Mouse (Mus musculus): ENCODE results near the gene Mettl26. TPM values are rescaled to one million over a fixed set of nuclear protein-coding genes. Genes with fewer than 3 reads are reported as not detected.

Mettl26 gene
- polyA plus RNA-seq, 1 experiment: 53.6 TPM

- WGBS: 29% methylated on average over 23 of the region's 23 CpGs
These were observed 38.3 kb upstream of the Mettl26 start for GRCm38 (mm10) chr17:25836397-25837075.

GRCm38 (mm10) chr17:25837076-25837410 lies 37.8 kb upstream of the Mettl26 start, which contains the start of gene Rhbdl1:
Gene Rhbdl1, minus strand, starts transcription at chr17:25837295.
- H3K4me1 ChIP-seq (ENCODE audit: control insufficient read depth, insufficient read depth, insufficient read length): peaks cover 11% of the 10 kb centered on the region
- WGBS: 14% methylated on average over 29 of the region's 29 CpGs
- H3K4me3 ChIP-seq (ENCODE audit: extremely low read depth, insufficient read depth, insufficient read length): no peak within 1 kb of the TSS; the same call in 1 of the 2 replicates
- H3K27me3 ChIP-seq (ENCODE audit: control insufficient read depth, insufficient read depth, low read length): no peaks in the 10 kb centered on the region
- H3K27ac ChIP-seq (ENCODE audit: insufficient read depth, low read length): no peak within 1 kb of the TSS
- DNase-seq (ENCODE audit: low read depth in 1 of 2, low spot score in 2 of 2): no peak
- H3K36me3 ChIP-seq (ENCODE audit: control insufficient read depth, insufficient read depth, low read length): peaks cover 27% of the 10 kb centered on the region
- no peak for TF ChIP-seq CTCF (IDR thresholded peaks at IDR 0.05; ENCODE audit: extremely low read depth, insufficient read depth, insufficient read length, insufficient replicate concordance)
- no peak for TF ChIP-seq POLR2A (IDR thresholded peaks at IDR 0.05; ENCODE audit: low read depth, low read length)

More at GRCm38 (mm10) chr17:25836397-25837075, 38.3 kb upstream of the Mettl26 start:
- H3K27me3 ChIP-seq (ENCODE audit: control insufficient read depth, insufficient read depth, low read length): no peaks in the 10 kb centered on the region
- TF ChIP-seq POLR2A (IDR thresholded peaks at IDR 0.05; ENCODE audit: low read depth, low read length) (no peak), CTCF (IDR thresholded peaks at IDR 0.05; ENCODE audit: extremely low read depth, insufficient read depth, insufficient read length, insufficient replicate concordance) (no peak)
- H3K27ac ChIP-seq (ENCODE audit: insufficient read depth, low read length): no peak overlapping the region
- no peak for DNase-seq (ENCODE audit: low read depth in 1 of 2, low spot score in 2 of 2)
- H3K4me3 ChIP-seq (ENCODE audit: extremely low read depth, insufficient read depth, insufficient read length): no peak overlapping the region; the same call in 1 of the 2 replicates
- peaks cover 24% of the 10 kb centered on the region for H3K36me3 ChIP-seq (ENCODE audit: control insufficient read depth, insufficient read depth, low read length)
- peaks cover 16% of the 10 kb centered on the region for H3K4me1 ChIP-seq (ENCODE audit: control insufficient read depth, insufficient read depth, insufficient read length)

GRCm38 (mm10) chr17:25837533-25837932 lies 37.3 kb upstream of the Mettl26 start:
- Histone ChIP-seq H3K27me3 (ENCODE audit: control insufficient read depth, insufficient read depth, low read length) (no peaks in the 10 kb centered on the region), H3K27ac (ENCODE audit: insufficient read depth, low read length) (no peak overlapping the region), H3K4me1 (ENCODE audit: control insufficient read depth, insufficient read depth, insufficient read length) (peaks cover 10% of the 10 kb centered on the region), H3K36me3 (ENCODE audit: control insufficient read depth, insufficient read depth, low read length) (peaks cover 30% of the 10 kb centered on the region), H3K4me3 (ENCODE audit: extremely low read depth, insufficient read depth, insufficient read length) (no peak overlapping the region)
- 74% methylated on average over 3 of the region's 3 CpGs for WGBS
- no peak for DNase-seq (ENCODE audit: low read depth in 1 of 2, low spot score in 2 of 2)
- TF ChIP-seq POLR2A (IDR thresholded peaks at IDR 0.05; ENCODE audit: low read depth, low read length): no peak
- no peak for TF ChIP-seq CTCF (IDR thresholded peaks at IDR 0.05; ENCODE audit: extremely low read depth, insufficient read depth, insufficient read length, insufficient replicate concordance)

- Histone ChIP-seq H3K27me3 (ENCODE audit: control insufficient read depth, insufficient read depth, low read length) (no peaks in the 10 kb centered on the region), H3K36me3 (ENCODE audit: control insufficient read depth, insufficient read depth, low read length) (peaks cover 30% of the 10 kb centered on the region), H3K4me3 (ENCODE audit: extremely low read depth, insufficient read depth, insufficient read length) (no peak overlapping the region), H3K4me1 (ENCODE audit: control insufficient read depth, insufficient read depth, insufficient read length) (peaks cover 16% of the 10 kb centered on the region), H3K27ac (ENCODE audit: insufficient read depth, low read length) (no peak overlapping the region)
- no peak for DNase-seq (ENCODE audit: low read depth in 1 of 2, low spot score in 2 of 2)
- TF ChIP-seq POLR2A (IDR thresholded peaks at IDR 0.05; ENCODE audit: low read depth, low read length): no peak
- TF ChIP-seq CTCF (IDR thresholded peaks at IDR 0.05; ENCODE audit: extremely low read depth, insufficient read depth, insufficient read length, insufficient replicate concordance): no peak
- 90% methylated on average over 4 of the region's 4 CpGs for WGBS
These were observed 36.0 kb upstream of the Mettl26 start for GRCm38 (mm10) chr17:25838904-25839303.

GRCm38 (mm10) chr17:25839455-25840235 lies 35.2 kb upstream of the Mettl26 start:
- 93% methylated on average over 14 of the region's 14 CpGs for WGBS
- Histone ChIP-seq H3K27ac (ENCODE audit: insufficient read depth, low read length) (no peak overlapping the region), H3K36me3 (ENCODE audit: control insufficient read depth, insufficient read depth, low read length) (peaks cover 30% of the 10 kb centered on the region), H3K4me1 (ENCODE audit: control insufficient read depth, insufficient read depth, insufficient read length) (peaks cover 13% of the 10 kb centered on the region), H3K27me3 (ENCODE audit: control insufficient read depth, insufficient read depth, low read length) (no peaks in the 10 kb centered on the region), H3K4me3 (ENCODE audit: extremely low read depth, insufficient read depth, insufficient read length) (no peak overlapping the region)
- no peak for DNase-seq (ENCODE audit: low read depth in 1 of 2, low spot score in 2 of 2)
- TF ChIP-seq POLR2A (IDR thresholded peaks at IDR 0.05; ENCODE audit: low read depth, low read length): no peak
- no peak for TF ChIP-seq CTCF (IDR thresholded peaks at IDR 0.05; ENCODE audit: extremely low read depth, insufficient read depth, insufficient read length, insufficient replicate concordance)

- Histone ChIP-seq H3K4me3 (ENCODE audit: extremely low read depth, insufficient read depth, insufficient read length) (no peak overlapping the region), H3K27ac (ENCODE audit: insufficient read depth, low read length) (no peak overlapping the region), H3K27me3 (ENCODE audit: control insufficient read depth, insufficient read depth, low read length) (no peaks in the 10 kb centered on the region), H3K36me3 (ENCODE audit: control insufficient read depth, insufficient read depth, low read length) (peaks cover 30% of the 10 kb centered on the region), H3K4me1 (ENCODE audit: control insufficient read depth, insufficient read depth, insufficient read length) (peaks cover 19% of the 10 kb centered on the region)
- TF ChIP-seq CTCF (IDR thresholded peaks at IDR 0.05; ENCODE audit: extremely low read depth, insufficient read depth, insufficient read length, insufficient replicate concordance) (no peak), POLR2A (IDR thresholded peaks at IDR 0.05; ENCODE audit: low read depth, low read length) (no peak)
- 95% methylated on average over 6 of the region's 6 CpGs for WGBS
- DNase-seq (ENCODE audit: low read depth in 1 of 2, low spot score in 2 of 2): no peak
These were observed 34.4 kb upstream of the Mettl26 start for GRCm38 (mm10) chr17:25840519-25840918.
